In the genomic region with DNA sequence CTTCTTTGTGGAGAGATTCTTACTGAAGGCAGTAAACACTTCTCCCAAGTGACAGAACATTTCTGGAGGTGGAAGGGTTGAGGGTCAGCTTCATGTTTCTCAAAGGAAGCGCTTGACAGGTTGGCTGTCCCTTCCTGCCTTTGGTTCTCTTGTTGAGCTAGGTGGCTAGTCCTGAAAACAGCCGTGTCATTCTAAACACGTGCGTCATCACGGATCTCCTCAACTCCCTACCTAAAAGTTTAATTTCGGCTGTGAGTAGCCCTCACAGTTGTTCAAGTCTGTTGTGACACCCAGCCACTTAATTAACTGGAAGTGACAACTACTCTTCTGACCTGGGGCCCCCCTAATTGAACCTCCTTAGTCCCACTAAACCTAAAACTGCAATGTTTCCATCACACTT, we compare ENCODE assay signal across 26 mouse cellular contexts.
A peak's percentile ranks its signal among the peaks of the same experiment; 100 is the strongest.
DNase-seq lines count a peak whose midpoint lies in the region; ATAC-seq and TF ChIP-seq lines count a peak whose summit lies in the region.
"Had no signal": no experiment of that assay in that cellular context is flagged by ENCODE, and none has a peak within 500 bp of the region (broad histone marks: within the 10 kb centered on the region; RNA-seq: fewer than 3 reads in every experiment).

No protein-coding gene starts in this region.

- TF ChIP-seq EP300 in liver, embryonic 14.5 days (IDR thresholded peaks at IDR 0.05; ENCODE audit: low read depth): no peak

- H3K4me3 ChIP-seq in liver, embryonic 14.5 days (ENCODE audit: insufficient read depth in 1 of 2, low read depth in 2 of 2, low read length in 2 of 2): no peak overlapping the region
- no peak overlapping the region for H3K4me3 ChIP-seq in forebrain, embryonic 12.5 days (replicated peaks)
- H3K4me3 ChIP-seq: embryonic facial prominence, embryonic 10.5 days; embryonic facial prominence, embryonic 13.5 days; forebrain, embryonic 10.5 days; gastrocnemius, adult 2 months; heart, adult 2 months; heart, embryonic 10.5 days; heart, embryonic 13.5 days; hindbrain, embryonic 12.5 days; hindbrain, embryonic 15.5 days had no signal

- peak; percentile 61 for DNase-seq in heart, adult 11 months
- no peak for DNase-seq in heart, postnatal 36 days
- DNase-seq in c-Kit-negative CD71-positive TER-119-positive erythroid progenitor cells, embryonic 14.5 days (ENCODE audit: low read depth, low spot score): peak; percentile 58
- DNase-seq in liver, embryonic 14.5 days (ENCODE audit: low read depth in 3 of 3, low spot score in 3 of 3): peak in 2 of 3 experiments; percentile 39 to 42
- no peak for DNase-seq in adrenal gland, adult 18-20 months (ENCODE audit: low spot score in 2 of 2)
- DNase-seq: adrenal gland, adult 2 months; adrenal gland, postnatal 14 days; cerebellum, adult 11-12 months; cerebellum, adult 8-10 months; cerebellum, postnatal 10 days; cerebellum, postnatal 36 days; embryo, embryonic 11 days; forebrain, postnatal 0 days; gastrocnemius, adult 2 months; gastrocnemius, postnatal 14 days; heart, adult 2 months; heart, postnatal 14 days had no signal

- H3K4me2 ChIP-seq in liver, embryonic 14.5 days (ENCODE audit: low read depth): no peak overlapping the region
- no peak overlapping the region for H3K4me2 ChIP-seq in forebrain, embryonic 12.5 days
- H3K4me2 ChIP-seq: embryonic facial prominence, embryonic 13.5 days; heart, embryonic 13.5 days; hindbrain, embryonic 12.5 days; hindbrain, embryonic 15.5 days had no signal

- ATAC-seq in liver, embryonic 14.5 days (ENCODE audit: insufficient read depth): peak; percentile 42; the same call in 1 of the 2 replicates
- ATAC-seq in forebrain, embryonic 12.5 days (ENCODE audit: low FRiP score): no peak
- ATAC-seq: forebrain, embryonic 14.5 days; forebrain, postnatal 0 days had no signal

- 56% methylated on average over 6 of the region's 6 CpGs for WGBS in liver, embryonic 14.5 days (ENCODE audit: insufficient replicate concordance)
- WGBS in forebrain, embryonic 12.5 days: 82% methylated on average over 6 of the region's 6 CpGs

- peak overlapping the region; percentile 27; the same call in 1 of the 2 replicates for H3K27ac ChIP-seq in liver, embryonic 14.5 days
- no peak overlapping the region for H3K27ac ChIP-seq in forebrain, embryonic 12.5 days
- H3K27ac ChIP-seq: embryonic facial prominence, embryonic 10.5 days; embryonic facial prominence, embryonic 13.5 days; forebrain, embryonic 10.5 days; gastrocnemius, adult 2 months; heart, adult 2 months; heart, embryonic 10.5 days; heart, embryonic 13.5 days; hindbrain, embryonic 12.5 days; hindbrain, embryonic 15.5 days had no signal

- no peak overlapping the region for H3K9ac ChIP-seq in liver, embryonic 14.5 days (replicated peaks)
- no peak overlapping the region for H3K9ac ChIP-seq in forebrain, embryonic 12.5 days
- H3K9ac ChIP-seq: embryonic facial prominence, embryonic 13.5 days; forebrain, postnatal 0 days; heart, embryonic 13.5 days; hindbrain, embryonic 12.5 days; hindbrain, embryonic 15.5 days had no signal

- no peaks in the 10 kb centered on the region for H3K9me3 ChIP-seq in liver, embryonic 14.5 days (ENCODE audit: control insufficient read depth, low read length)
- no peaks in the 10 kb centered on the region for H3K9me3 ChIP-seq in forebrain, embryonic 12.5 days
- H3K9me3 ChIP-seq: embryonic facial prominence, embryonic 10.5 days; embryonic facial prominence, embryonic 13.5 days; forebrain, embryonic 10.5 days; heart, embryonic 10.5 days; heart, embryonic 13.5 days; hindbrain, embryonic 12.5 days; hindbrain, embryonic 15.5 days had no signal

- intact Hi-C loops in heart, postnatal 36 days (cut with DNase I): no loop called here

- TF ChIP-seq CTCF in liver, embryonic 14.5 days (IDR thresholded peaks at IDR 0.05; ENCODE audit: low read depth): no peak

- H3K4me1 ChIP-seq in liver, embryonic 14.5 days (replicated peaks; ENCODE audit: control insufficient read depth in 2 of 2, insufficient read depth in 2 of 2, low read length in 1 of 2): peaks cover 25 to 31% of the 10 kb centered on the region in 2 experiments
- H3K4me1 ChIP-seq in forebrain, embryonic 12.5 days: no peaks in the 10 kb centered on the region
- H3K4me1 ChIP-seq: embryonic facial prominence, embryonic 10.5 days; embryonic facial prominence, embryonic 13.5 days; forebrain, embryonic 10.5 days; heart, embryonic 10.5 days; heart, embryonic 13.5 days; hindbrain, embryonic 12.5 days; hindbrain, embryonic 15.5 days had no signal

- H3K27me3 ChIP-seq in liver, embryonic 14.5 days (ENCODE audit: control insufficient read depth, insufficient read depth, low read length): no peaks in the 10 kb centered on the region; the same call in 1 of the 2 replicates
- H3K27me3 ChIP-seq in forebrain, embryonic 12.5 days: no peaks in the 10 kb centered on the region
- H3K27me3 ChIP-seq: embryonic facial prominence, embryonic 13.5 days; heart, embryonic 13.5 days; hindbrain, embryonic 12.5 days; hindbrain, embryonic 15.5 days had no signal

- no peaks in the 10 kb centered on the region for H3K36me3 ChIP-seq in liver, embryonic 14.5 days (replicated peaks; ENCODE audit: control insufficient read depth, insufficient read depth, low read depth)
- no peaks in the 10 kb centered on the region for H3K36me3 ChIP-seq in forebrain, embryonic 12.5 days (replicated peaks)
- H3K36me3 ChIP-seq: embryonic facial prominence, embryonic 10.5 days; embryonic facial prominence, embryonic 13.5 days; forebrain, embryonic 10.5 days; heart, embryonic 10.5 days; heart, embryonic 13.5 days; hindbrain, embryonic 12.5 days; hindbrain, embryonic 15.5 days had no signal

Comparison
In these comparisons a context has a peak if more than half of its experiments do, and no peak if none do; other contexts are left out.
1. DNase-seq: peak in heart, adult 11 months (single experiment), c-Kit-negative CD71-positive TER-119-positive erythroid progenitor cells, embryonic 14.5 days (single experiment) and liver, embryonic 14.5 days (2 of 3); none in heart, postnatal 36 days (0 of 2) and adrenal gland, adult 18-20 months (0 of 2).